Mouse (Mus musculus): Measurements from ENCODE around the gene Ssh1.

The Ssh1 gene

DNA sequence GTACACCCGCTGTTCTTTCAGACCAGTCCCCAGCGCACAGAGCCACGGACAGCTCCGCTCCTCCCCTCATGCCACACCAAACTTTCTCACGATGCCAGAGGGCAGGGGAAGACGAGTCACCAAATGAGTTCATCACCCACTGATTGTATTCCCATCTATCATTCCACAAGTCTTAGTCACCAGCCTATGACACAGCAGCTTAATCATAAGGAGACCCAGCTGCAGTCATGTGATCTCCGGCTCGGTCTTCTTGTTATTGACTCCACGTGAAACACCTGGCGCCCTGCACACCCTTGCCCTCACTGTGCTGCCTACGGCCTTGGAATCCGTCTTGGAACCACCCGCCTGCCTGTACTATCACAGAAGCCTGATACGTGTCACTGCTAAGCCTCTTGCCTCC lies 28.7 kb downstream of the Ssh1 start:
- no peak for DNase-seq

DNA sequence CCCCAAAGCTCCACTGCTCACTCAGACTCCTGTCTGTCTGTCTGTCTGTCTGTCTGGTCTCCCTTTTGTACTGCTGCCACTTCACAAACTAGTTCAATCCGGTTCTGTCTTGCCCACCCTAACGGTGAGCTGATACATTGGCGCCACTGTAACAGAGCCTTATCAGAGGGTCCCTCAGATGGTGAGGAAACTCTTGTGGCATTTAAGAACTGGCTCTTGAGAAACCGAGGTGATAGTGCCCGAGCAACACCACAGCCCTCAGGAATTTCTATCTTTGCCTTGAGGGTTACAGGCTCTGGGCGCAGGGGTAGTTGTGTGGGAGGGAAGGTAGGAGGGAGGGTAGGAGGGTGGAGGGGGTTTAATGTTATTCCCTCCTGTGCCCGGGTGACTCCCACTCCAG lies 31.9 kb downstream of the Ssh1 start:
- no peak for DNase-seq

DNA sequence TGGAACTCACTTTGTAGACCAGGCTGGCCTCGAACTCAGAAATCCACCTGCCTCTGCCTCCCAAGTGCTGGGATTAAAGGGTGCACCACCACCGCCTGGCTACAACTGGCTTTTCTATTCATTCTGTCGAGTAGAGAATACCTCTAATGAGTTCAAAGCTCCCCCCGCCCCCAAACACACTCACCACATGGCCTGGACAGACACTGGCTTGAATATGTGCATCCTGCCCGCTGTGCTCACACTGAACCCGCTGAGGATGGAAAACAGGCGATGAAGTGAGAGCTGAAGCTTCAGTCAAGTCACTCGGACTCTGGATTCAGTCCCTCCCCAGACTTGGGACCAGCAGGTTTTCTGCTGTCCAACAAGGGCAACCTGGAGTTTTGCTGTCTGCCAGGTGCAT lies 33.3 kb downstream of the Ssh1 start:
- DNase-seq, result no peak

DNA sequence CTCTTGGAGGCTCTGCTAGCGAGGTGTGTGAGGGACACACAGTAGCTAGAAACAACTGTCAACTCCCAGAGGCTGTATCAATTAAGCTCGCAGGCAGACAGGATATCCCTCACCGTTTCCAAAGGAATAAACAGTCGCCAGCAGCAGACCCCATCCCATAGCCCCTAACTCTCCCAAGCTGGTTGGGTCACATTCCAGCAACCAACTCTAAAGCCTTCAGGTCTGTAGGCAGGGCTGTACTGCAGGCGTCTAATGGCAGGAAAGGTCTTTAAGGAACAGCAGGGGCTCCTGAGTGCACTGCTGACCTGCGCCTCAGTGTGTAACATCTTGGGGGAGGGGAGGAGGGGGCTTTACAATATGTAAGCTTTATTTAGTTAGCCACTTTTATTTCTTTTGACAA lies 34.7 kb downstream of the Ssh1 start:
- no peak for DNase-seq

DNA sequence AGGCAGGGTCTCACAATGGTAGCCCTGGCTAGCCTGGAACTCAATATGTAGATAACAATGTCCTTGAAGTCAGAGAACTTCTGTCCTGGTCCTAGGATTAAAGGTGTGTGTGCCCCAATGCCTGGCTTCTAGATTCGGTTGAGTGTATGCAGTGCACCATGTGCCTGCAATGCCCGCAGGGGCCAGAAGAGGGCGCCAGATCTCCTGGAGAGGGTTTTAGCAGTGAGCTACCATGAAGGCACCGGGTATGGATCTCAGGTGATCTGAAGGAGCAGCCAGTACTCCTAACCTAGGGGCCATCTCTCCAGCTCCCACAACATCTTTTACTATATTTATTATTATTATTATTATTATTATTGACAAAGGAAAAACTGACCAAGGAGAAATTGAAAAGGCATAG lies 37.2 kb downstream of the Ssh1 start:
- peak; percentile 95 for DNase-seq

DNA sequence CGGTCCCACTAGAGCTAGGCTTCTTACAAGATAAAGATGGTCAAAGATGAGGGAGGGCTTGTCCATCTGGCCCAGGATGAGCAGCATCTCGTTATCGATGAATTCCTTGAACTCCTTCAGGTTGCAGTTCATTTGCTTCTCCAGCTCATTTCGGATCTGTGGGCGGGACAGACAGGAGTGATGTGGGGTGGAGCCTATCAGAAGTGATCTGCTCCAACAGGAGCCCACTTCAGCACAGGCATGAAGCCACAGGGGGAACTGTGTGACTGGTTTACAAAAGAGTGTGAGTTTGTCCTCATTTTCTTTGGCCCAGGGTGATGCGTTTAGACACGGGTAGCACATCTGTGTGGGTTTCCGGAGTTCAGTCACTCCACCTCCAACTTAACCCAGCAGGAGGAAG lies 38.0 kb downstream of the Ssh1 start:
- no peak for DNase-seq

DNA sequence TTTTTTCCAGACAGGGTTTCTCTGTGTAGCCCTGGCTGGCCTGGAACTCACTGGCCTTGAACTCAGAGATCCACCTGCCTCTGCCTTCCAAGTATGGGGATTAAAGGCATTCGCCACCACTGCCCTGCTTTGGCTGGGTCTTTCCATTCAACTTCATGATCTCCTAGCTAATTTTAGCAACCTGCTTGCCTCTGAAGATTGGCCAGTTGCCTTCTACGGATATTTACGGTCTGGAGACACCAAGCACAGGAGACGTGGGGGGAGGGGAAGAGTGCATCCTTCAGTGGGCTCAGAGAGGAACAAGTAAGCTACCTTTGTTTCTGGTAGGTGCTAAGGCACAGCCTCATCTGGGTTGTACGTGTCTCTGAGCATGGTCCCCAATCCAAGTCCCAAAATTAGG lies 38.4 kb downstream of the Ssh1 start:
- no peak for DNase-seq

DNA sequence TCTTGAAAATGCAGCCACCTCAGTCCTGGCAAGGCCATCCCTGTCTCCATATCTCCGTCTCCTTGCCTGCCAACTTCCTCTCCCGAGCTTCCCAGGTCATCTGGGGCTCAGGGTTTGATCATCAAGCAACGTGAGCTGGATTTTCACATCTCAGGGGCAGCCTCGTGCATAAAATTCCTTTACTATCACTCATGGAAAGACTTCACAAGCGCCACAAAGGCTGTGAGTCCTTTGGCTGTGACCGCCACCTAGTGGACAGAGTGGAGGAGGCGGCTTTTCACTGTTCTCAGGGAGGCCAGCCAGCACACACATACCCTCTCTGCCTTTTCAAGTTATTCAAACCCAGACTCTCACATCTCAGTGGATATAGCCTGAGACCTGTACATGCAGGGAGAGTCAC lies 39.3 kb downstream of the Ssh1 start:
- peak; percentile 91 for DNase-seq

DNA sequence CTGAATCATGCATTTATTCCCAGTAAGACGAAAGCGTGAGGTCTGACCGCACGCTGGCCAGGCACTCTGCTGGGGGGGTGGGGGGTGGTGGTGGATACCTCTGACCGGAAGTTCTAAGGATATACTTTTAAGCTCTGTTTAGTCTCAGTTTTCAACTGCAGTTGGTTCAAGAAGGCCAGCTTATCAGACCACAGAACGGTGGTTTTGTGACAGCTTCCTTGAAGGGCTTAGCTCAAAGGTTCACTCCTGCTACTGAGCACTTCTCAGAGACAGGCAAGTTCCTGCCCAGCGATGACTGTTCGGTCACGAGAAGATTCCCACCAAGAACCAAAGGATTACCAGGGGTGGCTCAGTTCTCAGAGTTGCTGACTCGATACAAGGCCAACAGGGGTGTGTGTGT lies 41.2 kb downstream of the Ssh1 start:
- no peak for DNase-seq

DNA sequence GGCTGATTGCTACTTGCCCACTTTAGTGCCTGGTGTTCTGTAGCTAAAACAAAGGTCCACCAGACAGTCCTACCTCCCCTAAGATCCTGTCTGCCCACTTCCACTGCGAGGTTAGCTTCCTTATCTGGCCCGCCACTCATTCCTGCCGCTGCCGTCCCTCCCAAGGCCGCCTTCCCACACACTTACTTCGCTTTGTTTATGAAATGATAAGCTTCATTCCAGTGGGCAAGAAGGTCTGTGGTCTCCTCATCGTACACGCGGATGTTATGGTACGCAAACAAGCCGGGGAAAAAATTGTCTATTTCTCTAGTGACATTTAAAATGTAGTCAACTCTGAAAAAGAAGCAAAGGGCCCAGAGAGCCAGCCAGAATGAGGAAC lies 42.0 kb downstream of the Ssh1 start:
- no peak for DNase-seq

DNA sequence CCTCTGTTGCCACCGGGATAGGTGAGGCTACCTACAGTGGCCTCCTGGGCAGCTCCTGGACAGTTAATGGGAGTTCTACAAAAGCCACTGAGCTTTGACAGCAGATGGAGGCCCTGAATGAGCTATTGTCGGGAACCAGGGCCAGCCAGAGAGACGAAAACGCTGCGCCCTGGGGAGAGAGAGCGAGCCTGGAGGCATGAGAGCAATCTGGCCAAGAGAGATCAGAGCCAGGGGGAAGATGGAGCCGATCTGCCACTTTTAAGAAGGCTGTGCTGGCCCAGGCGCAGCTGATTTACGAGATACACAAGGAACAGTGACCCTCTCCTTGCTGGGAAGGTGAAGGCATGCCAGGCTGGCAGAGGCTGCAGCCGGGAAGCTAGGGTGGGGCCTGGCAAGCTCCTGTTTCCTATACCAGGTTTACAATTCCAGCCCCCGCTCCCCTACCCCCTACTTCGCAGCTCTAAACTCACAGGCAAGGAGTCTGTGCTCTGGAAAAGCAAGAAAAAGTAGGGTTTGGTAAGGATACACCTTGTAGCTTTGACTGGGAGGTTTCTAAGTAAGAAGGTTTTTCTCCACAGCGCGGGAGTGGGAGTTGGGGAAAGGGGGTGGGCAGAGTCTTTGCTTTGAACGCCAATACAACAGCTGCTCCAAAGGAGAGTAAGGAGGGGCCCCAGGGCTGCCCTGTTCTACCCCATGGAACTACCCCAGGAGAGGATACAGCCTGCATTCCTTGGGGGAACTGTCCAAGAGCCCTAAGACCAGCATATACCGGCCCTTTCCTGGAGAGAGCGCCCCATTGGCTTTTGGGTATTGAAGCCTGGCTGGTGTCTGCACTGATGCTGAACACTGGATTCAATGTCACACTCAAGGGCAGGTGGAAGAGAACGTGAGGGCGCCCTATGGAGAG lies 42.7 kb downstream of the Ssh1 start:
- no peak for DNase-seq

DNA sequence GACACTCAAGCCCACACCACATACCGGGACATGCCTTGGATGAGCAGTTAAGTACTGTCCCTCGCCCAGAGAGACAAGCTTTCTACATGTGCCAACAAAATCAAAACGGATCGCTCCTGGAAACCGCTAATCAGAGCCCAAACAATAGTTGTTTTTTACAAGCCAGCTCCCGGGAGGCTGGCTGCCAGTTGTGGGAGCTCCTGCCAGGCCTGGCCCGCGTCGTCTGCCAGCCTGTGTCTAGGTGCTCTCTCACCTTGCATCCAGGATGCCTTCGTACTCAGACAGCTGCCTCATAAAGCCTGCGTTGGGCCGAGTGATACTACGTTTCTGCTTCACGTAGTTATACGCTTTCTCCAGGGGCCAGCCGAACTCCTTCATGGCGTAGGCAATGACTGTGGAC lies 43.6 kb downstream of the Ssh1 start:
- DNase-seq, result no peak

DNA sequence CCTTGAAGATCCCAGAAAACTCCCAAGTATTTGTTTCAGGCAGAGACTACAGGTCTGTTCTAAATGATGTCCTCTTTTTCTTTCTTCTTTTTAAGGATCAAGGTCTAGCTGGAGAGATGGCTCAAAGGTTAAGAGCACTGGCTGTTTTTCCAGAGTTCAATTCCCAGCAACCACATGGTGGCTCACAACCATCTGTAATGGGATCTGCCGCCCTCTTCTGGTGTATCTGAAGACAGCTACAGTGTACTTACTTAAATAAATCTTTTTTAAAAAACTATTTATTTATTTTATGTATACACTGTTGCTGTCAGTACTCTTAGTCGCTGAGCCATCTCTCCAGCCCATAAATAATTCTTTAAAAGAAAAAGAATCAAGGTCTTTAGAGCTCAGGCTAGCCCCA lies 46.4 kb downstream of the Ssh1 start:
- no peak for DNase-seq

DNA sequence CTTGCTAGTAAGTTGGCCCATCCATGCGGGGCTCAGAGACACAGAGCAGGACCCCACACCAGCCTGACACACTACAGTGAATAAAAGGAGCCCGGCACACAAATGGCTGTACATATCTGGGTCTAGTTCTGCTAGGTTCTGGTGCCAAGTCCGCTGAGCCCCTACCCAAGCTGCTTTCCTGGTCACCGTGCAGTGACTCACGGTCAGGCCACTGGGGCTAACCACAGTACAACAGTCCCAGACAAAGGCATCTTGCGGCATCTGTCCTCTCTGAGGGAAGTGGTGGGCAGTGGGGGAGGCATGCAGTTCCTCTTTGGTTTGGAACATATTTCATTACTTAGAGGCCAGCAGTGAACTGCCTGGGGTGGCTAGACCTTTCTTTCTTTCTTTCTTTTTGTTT lies 48.6 kb downstream of the Ssh1 start:
- DNase-seq, result no peak

DNA sequence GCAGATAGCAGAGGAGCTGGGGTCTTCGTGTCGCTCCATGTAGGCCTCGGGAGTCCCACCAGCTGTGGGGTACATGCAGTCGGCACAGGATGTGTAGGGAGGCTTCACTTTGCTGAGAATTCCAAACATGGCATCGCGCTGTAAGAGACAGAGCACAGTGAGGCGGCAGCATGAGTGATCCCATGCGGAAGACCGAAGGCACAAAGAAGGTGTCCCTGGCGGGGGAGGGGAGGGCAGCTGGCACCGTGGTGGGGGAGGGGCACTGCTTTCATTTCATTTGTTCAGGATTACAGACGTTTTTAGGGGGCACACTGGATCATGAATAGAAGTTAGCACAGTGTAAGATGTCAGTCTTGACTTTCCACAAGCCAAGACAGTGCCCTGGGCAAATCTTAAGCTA lies 50.4 kb downstream of the Ssh1 start:
- DNase-seq, result no peak

DNA sequence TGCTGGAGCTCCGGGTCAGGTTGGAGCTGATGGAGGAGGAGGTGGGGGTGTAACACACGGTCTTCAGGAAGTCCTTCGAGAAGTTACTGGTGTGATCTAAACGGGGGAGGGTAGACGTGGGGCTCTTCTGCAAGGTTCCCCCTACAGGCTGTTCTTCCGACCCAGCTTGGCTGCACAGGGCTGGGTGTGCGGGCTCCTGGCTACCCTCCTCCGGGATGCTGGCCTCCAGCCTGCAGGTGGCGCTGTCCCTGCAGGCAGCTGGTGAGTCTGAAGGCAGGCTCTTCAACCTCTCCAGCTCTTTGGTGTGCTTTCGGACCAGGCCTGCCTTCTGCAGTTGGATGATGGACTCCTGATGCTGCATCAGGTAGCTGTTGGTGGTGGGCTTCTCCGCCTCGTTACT lies 51.1 kb downstream of the Ssh1 start:
- DNase-seq, result peak; percentile 53

DNA sequence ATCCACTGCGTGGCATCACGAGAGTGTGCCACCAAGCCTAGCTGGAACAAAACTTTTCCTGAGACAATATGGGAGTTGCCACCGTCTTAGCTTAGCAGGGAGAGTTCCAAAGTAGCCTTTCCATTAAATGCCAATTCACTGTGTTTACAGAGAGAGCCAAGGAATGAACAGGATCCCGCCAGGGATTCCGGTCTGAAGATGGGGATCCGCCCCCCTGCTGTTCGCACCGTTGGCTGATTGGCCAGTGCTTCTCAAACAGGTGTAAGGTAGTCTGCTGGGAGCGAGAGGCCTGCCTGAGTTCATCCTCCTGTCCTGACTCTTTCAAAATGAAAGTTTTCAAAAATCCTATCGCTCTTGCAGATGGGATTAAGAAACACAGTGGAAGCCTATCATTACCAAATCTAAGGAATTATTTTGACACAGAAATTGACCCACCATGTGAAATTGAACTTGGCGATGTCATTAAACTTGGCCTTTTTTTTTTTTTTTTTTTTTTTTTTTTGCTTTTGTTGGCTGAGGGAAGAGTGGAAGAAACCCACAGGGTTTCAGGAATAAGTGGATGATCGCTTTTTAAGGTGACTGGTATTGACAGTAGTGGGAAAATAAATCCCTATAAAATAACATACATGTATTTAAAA lies 54.3 kb downstream of the Ssh1 start:
- DNase-seq, result no peak

DNA sequence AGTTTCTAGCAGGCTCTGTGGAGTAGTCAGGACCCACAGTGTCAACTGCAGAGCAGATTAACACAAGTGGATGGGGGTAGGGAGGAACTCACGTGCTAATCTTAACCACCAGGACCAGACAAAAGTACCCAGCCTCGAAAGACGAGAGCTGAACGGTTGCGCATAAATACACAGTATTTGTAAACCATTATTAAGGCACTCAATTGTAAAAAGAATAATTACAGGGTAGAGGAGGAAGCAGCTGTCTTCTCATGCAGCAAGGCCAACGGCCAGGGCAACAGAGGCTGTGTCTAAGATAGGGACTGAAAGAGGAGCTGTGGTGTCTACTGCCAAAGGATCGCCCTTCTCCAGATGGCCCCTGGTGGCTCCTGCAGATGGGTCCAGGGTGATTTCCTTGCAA lies 56.0 kb downstream of the Ssh1 start:
- no peak for DNase-seq

DNA sequence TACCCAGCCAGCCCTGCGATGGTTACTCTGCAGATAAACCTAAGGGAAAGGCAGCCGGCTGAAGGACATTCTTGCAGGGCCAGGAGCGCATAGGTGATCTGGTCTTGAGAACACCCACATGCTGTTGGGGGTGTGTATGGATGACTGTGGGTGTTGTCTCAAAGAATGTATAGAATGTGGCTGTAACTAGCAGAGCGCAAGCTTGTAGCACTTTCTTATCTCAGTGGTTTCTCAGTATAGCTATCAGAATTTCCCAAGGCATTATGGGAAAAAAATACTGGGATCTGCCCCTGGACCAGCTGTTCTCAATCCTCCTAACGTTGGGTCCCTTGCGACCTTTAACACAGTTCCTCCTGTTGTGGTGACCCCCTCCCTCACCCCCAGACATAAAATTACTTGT lies 59.8 kb downstream of the Ssh1 start:
- no peak for DNase-seq

DNA sequence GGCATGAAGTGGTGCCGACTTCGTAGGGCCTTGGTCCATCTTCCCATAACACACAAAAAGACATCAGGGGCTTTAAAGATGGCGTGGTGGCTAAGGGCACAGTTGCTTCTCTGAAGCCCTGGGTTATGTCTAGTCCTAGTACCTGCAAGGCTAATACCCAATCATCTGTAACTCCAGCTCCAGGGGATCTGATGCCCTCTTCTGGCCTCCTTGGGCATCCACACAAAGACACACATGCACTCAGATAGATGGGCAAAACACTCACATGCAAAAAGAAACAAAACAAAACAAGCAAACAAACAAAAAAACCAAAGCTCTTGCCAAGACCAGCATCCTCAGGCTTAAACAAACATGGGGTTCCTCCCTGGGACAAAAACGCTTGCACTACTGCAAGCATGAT lies 60.2 kb downstream of the Ssh1 start:
- no peak for DNase-seq

DNA sequence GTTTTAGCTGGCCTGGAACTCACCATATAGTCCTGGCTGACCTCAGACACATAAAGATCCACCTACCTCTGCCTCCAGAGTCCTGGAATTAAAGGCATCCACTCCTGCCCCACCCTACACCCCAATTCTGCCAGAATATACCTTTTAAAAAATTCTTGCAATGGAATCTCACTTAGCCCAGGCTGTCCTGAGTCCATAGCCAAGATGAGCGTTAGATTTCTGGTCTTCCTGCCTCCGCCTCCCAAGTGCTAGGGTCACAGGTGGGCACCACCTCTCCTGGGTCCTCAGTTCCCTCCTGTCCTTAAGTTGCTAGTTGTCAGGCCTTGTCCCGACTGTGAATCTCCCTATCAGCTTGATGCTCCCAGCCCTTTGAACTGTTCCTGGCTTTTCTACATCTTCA lies 61.4 kb downstream of the Ssh1 start:
- no peak for DNase-seq

DNA sequence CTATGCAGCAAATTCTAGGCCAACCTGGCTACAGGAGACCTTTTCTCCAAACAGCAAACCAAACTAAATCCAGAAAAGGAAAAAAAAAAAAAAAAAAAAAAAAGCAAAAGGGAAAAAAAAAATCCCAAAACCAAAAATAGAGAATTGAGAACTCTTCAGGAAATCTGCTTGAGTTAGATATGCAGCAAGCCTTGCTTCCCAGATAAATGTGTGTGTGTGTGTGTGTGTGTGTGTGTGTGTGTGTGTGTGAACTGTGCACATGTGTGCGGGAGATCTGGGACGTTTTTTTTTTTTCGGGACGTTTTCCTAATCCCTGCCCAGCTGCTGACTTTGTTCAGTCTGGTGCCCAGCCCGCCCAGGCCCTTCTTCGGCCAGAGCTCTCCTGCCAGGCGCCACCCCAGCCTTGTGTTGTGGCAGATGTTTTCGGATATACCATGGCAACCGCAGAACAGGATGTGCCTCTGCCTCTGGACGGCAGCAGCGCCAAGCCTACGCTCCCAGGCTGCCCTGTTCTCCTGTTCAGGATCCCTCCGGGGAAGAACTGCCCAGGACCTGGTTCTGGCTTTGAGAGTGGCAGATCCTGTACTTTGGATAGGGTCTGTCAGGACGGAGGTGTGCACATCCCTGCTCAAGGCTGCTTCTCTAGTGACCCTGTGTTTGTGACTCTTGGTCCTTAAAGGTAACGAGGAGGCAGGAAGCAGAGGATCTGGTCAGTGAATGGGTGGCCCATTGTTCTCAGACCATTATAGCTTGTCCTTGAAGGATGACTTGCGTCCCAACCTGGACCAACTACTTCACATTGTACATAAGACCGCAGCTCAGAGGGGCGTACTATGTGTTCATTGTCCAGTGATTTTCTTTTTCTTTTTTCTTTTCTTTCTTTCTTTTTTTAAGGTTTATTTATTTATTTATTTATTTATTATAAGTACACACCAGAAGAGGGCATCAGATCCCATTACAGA lies 62.8 kb downstream of the Ssh1 start:
- peak; percentile 73 for DNase-seq

DNA sequence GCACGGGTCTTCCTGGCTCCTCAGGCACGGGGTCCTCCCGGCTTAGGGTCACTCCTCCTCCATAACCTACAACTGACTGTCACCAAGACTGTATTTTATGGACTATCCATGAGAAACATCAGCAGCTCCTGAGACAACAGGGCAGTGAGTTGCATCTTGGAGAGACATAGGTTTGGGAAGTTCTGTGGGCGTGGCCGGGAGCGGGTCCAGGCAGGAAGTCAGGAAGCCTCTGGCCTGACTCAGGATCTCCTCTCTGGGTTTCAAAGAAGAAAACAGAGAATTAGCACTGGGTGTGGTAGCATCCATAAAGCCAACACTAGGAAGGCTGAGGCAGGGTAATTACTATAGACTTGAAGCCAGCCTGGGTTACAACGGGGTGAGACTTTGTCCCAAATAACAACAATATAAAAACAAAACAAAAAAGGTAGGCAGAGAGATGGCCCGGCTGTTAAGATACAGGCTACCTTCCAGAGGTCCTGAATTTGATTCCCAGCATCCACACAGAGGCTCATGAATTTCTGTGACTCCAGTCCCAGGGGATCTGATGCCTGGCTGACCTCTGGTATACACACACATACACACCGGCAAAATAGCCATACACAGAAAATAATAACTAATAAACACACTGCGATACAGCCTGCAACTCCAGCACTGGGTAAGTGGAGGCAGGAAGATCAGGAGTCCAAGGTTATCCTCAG lies 63.6 kb downstream of the Ssh1 start:
- peak; percentile 71 for DNase-seq

All from kidney, postnatal 10 days (tissue).